Mouse (Mus musculus) E14TG2a.4 (cell line): ENCODE measurements at regions not wholly inside any gene's neighbourhood (a gene's known extent, or its start where the extent isn't known, plus 50 kb on each side); places are given as distances from the start of the nearest gene placed in this dataset.

Source experiments
- CTCF ChIP-seq: conservative IDR thresholded peaks from 2 replicates; pipeline ENCODE4 v1.5.1; 2014; ENCODE audit warnings: low read length
- NANOG ChIP-seq: IDR thresholded peaks from 2 replicates; pipeline ENCODE4 v1.6.1; 2014; ENCODE audit warnings: borderline replicate concordance, low read length, mixed read lengths
- POU5F1 ChIP-seq: IDR thresholded peaks from 2 replicates; pipeline ENCODE4 v1.6.1; 2014; ENCODE audit warnings: low read length, borderline replicate concordance

DNA sequence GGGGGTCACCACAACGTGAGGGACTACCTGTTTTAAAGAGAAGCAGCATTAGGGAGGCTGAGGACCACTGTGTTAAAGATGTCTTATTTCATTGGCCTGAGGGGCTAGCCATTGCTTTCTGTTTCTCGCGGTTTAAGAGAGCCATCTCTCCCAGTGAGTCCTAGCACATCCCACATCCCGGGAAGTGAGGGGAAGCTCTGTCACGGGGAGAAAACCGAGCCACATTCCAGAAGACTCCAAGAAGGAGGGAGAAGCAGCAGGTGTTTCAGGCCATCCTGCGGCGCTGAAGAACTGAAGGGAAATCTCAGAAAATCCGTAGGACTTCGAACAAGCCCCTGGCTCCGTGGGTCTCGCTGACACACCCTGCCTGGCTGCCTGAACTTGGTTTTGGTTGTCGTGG is 177.3 kb downstream of the Tfap2c start:
- TF ChIP-seq CTCF (no peak), NANOG (no peak), POU5F1 (no peak)
